Comparison of ENCODE assay signal across 9 mouse cellular contexts in the genomic region with DNA sequence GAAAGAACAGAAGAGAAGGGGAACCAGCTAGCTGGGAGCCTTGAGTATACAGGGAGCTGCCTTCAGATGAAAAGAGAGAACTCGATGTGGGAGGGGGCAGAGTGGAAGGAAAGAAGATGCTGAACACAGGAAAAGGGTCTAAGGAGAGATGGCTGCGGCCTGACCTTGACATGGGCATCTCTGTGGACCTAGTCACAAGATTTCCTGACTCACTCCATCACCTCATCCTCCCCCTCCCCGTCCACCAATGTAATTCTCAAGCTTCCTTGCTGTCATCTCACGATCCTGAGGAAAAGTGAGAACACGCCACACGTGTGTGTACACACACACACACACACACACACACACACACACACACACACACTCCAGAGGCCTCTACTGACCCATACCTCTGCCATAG. TPM values are rescaled to one million over a fixed set of nuclear protein-coding genes. Genes with fewer than 3 reads are reported as not detected.
DNase-seq lines count a peak whose midpoint lies in the region; ATAC-seq and TF ChIP-seq lines count a peak whose summit lies in the region.
"Had no signal": no experiment of that assay in that cellular context is flagged by ENCODE, and none has a peak within 500 bp of the region (broad histone marks: within the 10 kb centered on the region; RNA-seq: fewer than 3 reads in every experiment).

No protein-coding gene starts in this region.

- peak overlapping the region; percentile 42 for H3K9ac ChIP-seq in embryonic facial prominence, embryonic 12.5 days
- H3K9ac ChIP-seq in hindbrain, embryonic 15.5 days = no peak overlapping the region
- H3K9ac ChIP-seq in midbrain, embryonic 16.5 days (ENCODE audit: low read depth, low read length) = no peak overlapping the region

- H3K36me3 ChIP-seq in kidney, adult 2 months (ENCODE audit: control insufficient read depth, insufficient read depth, low read length) = no peaks in the 10 kb centered on the region
- H3K36me3 ChIP-seq in embryonic facial prominence, embryonic 12.5 days = peaks cover 8% of the 10 kb centered on the region
- H3K36me3 ChIP-seq in hindbrain, embryonic 15.5 days = no peaks in the 10 kb centered on the region
- no peaks in the 10 kb centered on the region for H3K36me3 ChIP-seq in midbrain, embryonic 16.5 days (ENCODE audit: control insufficient read depth, insufficient read depth, low read length)

- DNase-seq in kidney, adult 2 months = no peak
- no peak for DNase-seq in kidney, postnatal 4 days
- no peak for DNase-seq in natural killer cell, adult 2 months (ENCODE audit: low spot score in 2 of 2)
- no peak for DNase-seq in gastrocnemius, postnatal 4 days (ENCODE audit: low spot score in 2 of 2)
- DNase-seq: kidney, adult 18-20 months had no signal

- H3K4me3 ChIP-seq in kidney, adult 2 months (ENCODE audit: insufficient read depth, low read depth, low read length) = no peak overlapping the region
- H3K4me3 ChIP-seq in embryonic facial prominence, embryonic 12.5 days = no peak overlapping the region
- H3K4me3 ChIP-seq in hindbrain, embryonic 15.5 days = no peak overlapping the region
- no peak overlapping the region for H3K4me3 ChIP-seq in midbrain, embryonic 16.5 days (ENCODE audit: low read depth, low read length)

- H3K4me2 ChIP-seq in embryonic facial prominence, embryonic 12.5 days (replicated peaks) = peak overlapping the region; percentile 44
- H3K4me2 ChIP-seq in hindbrain, embryonic 15.5 days = no peak overlapping the region
- no peak overlapping the region for H3K4me2 ChIP-seq in midbrain, embryonic 16.5 days (ENCODE audit: low read length)

- TF ChIP-seq POLR2A in kidney, adult 2 months (IDR thresholded peaks at IDR 0.05; ENCODE audit: low read depth, low read length) = no peak

- H3K4me1 ChIP-seq in kidney, adult 2 months (ENCODE audit: control insufficient read depth, insufficient read depth, low read length) = 0 out of 2 replicates have a peak, but pooled peaks cover 2% of the 10 kb centered on the region
- peaks cover 89% of the 10 kb centered on the region for H3K4me1 ChIP-seq in embryonic facial prominence, embryonic 12.5 days
- H3K4me1 ChIP-seq in hindbrain, embryonic 15.5 days (replicated peaks) = peaks cover 74% of the 10 kb centered on the region
- peaks cover 73% of the 10 kb centered on the region for H3K4me1 ChIP-seq in midbrain, embryonic 16.5 days (ENCODE audit: control insufficient read depth, insufficient read depth, low read length)

- no peaks in the 10 kb centered on the region for H3K27me3 ChIP-seq in kidney, adult 2 months (replicated peaks; ENCODE audit: control insufficient read depth, insufficient read depth, low read length)
- no peaks in the 10 kb centered on the region for H3K27me3 ChIP-seq in embryonic facial prominence, embryonic 12.5 days
- no peaks in the 10 kb centered on the region for H3K27me3 ChIP-seq in hindbrain, embryonic 15.5 days
- no peaks in the 10 kb centered on the region for H3K27me3 ChIP-seq in midbrain, embryonic 16.5 days (ENCODE audit: control insufficient read depth, insufficient read depth, low read depth, low read length)
- H3K27me3 ChIP-seq: Patski had no signal

- H3K27ac ChIP-seq in kidney, adult 2 months (ENCODE audit: insufficient read depth, low read depth, low read length) = peak overlapping the region; percentile 61
- H3K27ac ChIP-seq in embryonic facial prominence, embryonic 12.5 days = peak overlapping the region; percentile 97
- H3K27ac ChIP-seq in hindbrain, embryonic 15.5 days (replicated peaks) = peak overlapping the region; percentile 70
- H3K27ac ChIP-seq in midbrain, embryonic 16.5 days (ENCODE audit: low read length) = peak overlapping the region; percentile 68

- 79% methylated on average over 6 of the region's 6 CpGs for WGBS in kidney, adult 2 months
- 15% methylated on average over 6 of the region's 6 CpGs for WGBS in embryonic facial prominence, embryonic 12.5 days
- WGBS in hindbrain, embryonic 15.5 days = 75% methylated on average over 6 of the region's 6 CpGs
- 80% methylated on average over 6 of the region's 6 CpGs for WGBS in midbrain, embryonic 16.5 days

- no peak for ATAC-seq in embryonic facial prominence, embryonic 12.5 days (ENCODE audit: insufficient number of reproducible peaks, insufficient read depth, low FRiP score, low TSS enrichment)
- no peak for ATAC-seq in hindbrain, embryonic 15.5 days (ENCODE audit: low FRiP score, low read depth)
- no peak for ATAC-seq in midbrain, embryonic 16.5 days

- no peak for TF ChIP-seq CTCF in kidney, adult 2 months (conservative IDR thresholded peaks at IDR 0.05; ENCODE audit: insufficient read depth, insufficient read length, low read depth, low read length)

- H3K9me3 ChIP-seq in embryonic facial prominence, embryonic 12.5 days = no peaks in the 10 kb centered on the region
- H3K9me3 ChIP-seq in hindbrain, embryonic 15.5 days = no peaks in the 10 kb centered on the region
- H3K9me3 ChIP-seq in midbrain, embryonic 16.5 days (replicated peaks; ENCODE audit: control insufficient read depth, low read length, poor library complexity, severe bottlenecking) = no peaks in the 10 kb centered on the region

RNA-seq across cellular contexts. Expression of a gene that starts 17.2 kb away (rescaled TPM):
- 10.0 and 10.2 TPM in 2 replicates for polyA plus RNA-seq in kidney, adult 2 months (2012; rRNA removed)
- polyA plus RNA-seq in embryonic facial prominence, embryonic 12.5 days (2016; fragmentation: Nextera tagmentation; extraction: Ambion mirVana) = 25.9 and 26.7 TPM in 2 replicates
- polyA plus RNA-seq in hindbrain, embryonic 15.5 days (2015; fragmentation: Nextera tagmentation; extraction: Ambion mirVana) = 6.5 and 7.0 TPM in 2 replicates
- 5.6 and 6.9 TPM in 2 replicates for polyA plus RNA-seq in midbrain, embryonic 16.5 days (2015; fragmentation: Nextera tagmentation; extraction: Ambion mirVana)
- total RNA-seq in gastrocnemius, postnatal 4 days (2021) = 10 to 100 TPM; 29.1 to 30.5 TPM
